Mouse (Mus musculus): ENCODE measurements at regions not wholly inside any gene's neighbourhood (a gene's known extent, or its start where the extent isn't known, plus 50 kb on each side); places are given as distances from the start of the nearest gene placed in this dataset.
A peak's percentile ranks its signal among the peaks of the same experiment; 100 is the strongest.

GRCm38 (mm10) chr5:106756937-106757371 lies 59.9 kb upstream of the Zfp644 start:
- Histone ChIP-seq H3K9ac (ENCODE audit: low read depth, low read length) (no peak overlapping the region), H3K4me1 (replicated peaks; ENCODE audit: insufficient read depth, low read length) (no peaks in the 10 kb centered on the region), H3K36me3 (ENCODE audit: insufficient read depth, low read length) (no peaks in the 10 kb centered on the region), H3K4me3 (replicated peaks; ENCODE audit: low read depth, low read length) (peak overlapping the region; percentile 10; the same call in 1 of the 2 replicates), H3K27ac (no peak overlapping the region), H3K4me2 (ENCODE audit: low read length) (peak overlapping the region; percentile 23), H3K27me3 (ENCODE audit: insufficient read depth, low read length) (peaks cover 11% of the 10 kb centered on the region; the same call in 1 of the 2 replicates), H3K9me3 (replicated peaks; ENCODE audit: low read length) (no peaks in the 10 kb centered on the region)
- 4% methylated on average over 10 of the region's 10 CpGs for WGBS
- no peak for TF ChIP-seq CTCF (IDR thresholded peaks at IDR 0.05; ENCODE audit: low read depth)
- ATAC-seq (replicated peaks; ENCODE audit: low FRiP score, low read depth) (no peak), DNase-seq (ENCODE audit: low spot score) (peak; percentile 44)

GRCm38 (mm10) chr5:106753289-106753688 lies 56.2 kb upstream of the Zfp644 start:
- whole genome bisulfite sequencing = 18% methylated on average over 1 of the region's 1 CpGs
- no peak for DNase-seq (ENCODE audit: low spot score)
- ATAC-seq (replicated peaks; ENCODE audit: low FRiP score, low read depth) = no peak

GRCm38 (mm10) chr5:106750168-106750567 lies 53.1 kb upstream of the Zfp644 start:
- no peak for ATAC-seq (replicated peaks; ENCODE audit: low FRiP score, low read depth)
- Histone ChIP-seq H3K27ac (no peak overlapping the region), H3K9ac (ENCODE audit: low read depth, low read length) (no peak overlapping the region), H3K4me2 (ENCODE audit: low read length) (no peak overlapping the region), H3K27me3 (ENCODE audit: insufficient read depth, low read length) (no peaks in the 10 kb centered on the region), H3K36me3 (ENCODE audit: insufficient read depth, low read length) (no peaks in the 10 kb centered on the region), H3K4me1 (replicated peaks; ENCODE audit: insufficient read depth, low read length) (no peaks in the 10 kb centered on the region), H3K9me3 (replicated peaks; ENCODE audit: low read length) (no peaks in the 10 kb centered on the region), H3K4me3 (replicated peaks; ENCODE audit: low read depth, low read length) (no peak overlapping the region)
- no peak for TF ChIP-seq CTCF (IDR thresholded peaks at IDR 0.05; ENCODE audit: low read depth)
- no peak for DNase-seq (ENCODE audit: low spot score)
- WGBS = 77% methylated on average over 2 of the region's 2 CpGs

More at GRCm38 (mm10) chr5:106753289-106753688, 56.2 kb upstream of the Zfp644 start:
- Histone ChIP-seq H3K9ac (ENCODE audit: low read depth, low read length) (no peak overlapping the region), H3K9me3 (replicated peaks; ENCODE audit: low read length) (no peaks in the 10 kb centered on the region), H3K27me3 (ENCODE audit: insufficient read depth, low read length) (peaks cover 11% of the 10 kb centered on the region; the same call in 1 of the 2 replicates), H3K27ac (no peak overlapping the region), H3K36me3 (ENCODE audit: insufficient read depth, low read length) (no peaks in the 10 kb centered on the region), H3K4me2 (ENCODE audit: low read length) (no peak overlapping the region), H3K4me3 (replicated peaks; ENCODE audit: low read depth, low read length) (no peak overlapping the region), H3K4me1 (replicated peaks; ENCODE audit: insufficient read depth, low read length) (no peaks in the 10 kb centered on the region)
- TF ChIP-seq CTCF (IDR thresholded peaks at IDR 0.05; ENCODE audit: low read depth) = no peak

- Histone ChIP-seq H3K27me3 (ENCODE audit: insufficient read depth, low read length) (no peaks in the 10 kb centered on the region), H3K4me2 (ENCODE audit: low read length) (no peak overlapping the region), H3K9me3 (replicated peaks; ENCODE audit: low read length) (no peaks in the 10 kb centered on the region), H3K27ac (no peak overlapping the region), H3K36me3 (ENCODE audit: insufficient read depth, low read length) (no peaks in the 10 kb centered on the region), H3K4me1 (replicated peaks; ENCODE audit: insufficient read depth, low read length) (no peaks in the 10 kb centered on the region), H3K9ac (ENCODE audit: low read depth, low read length) (no peak overlapping the region), H3K4me3 (replicated peaks; ENCODE audit: low read depth, low read length) (no peak overlapping the region)
- no peak for TF ChIP-seq CTCF (IDR thresholded peaks at IDR 0.05; ENCODE audit: low read depth)
- no peak for DNase-seq (ENCODE audit: low spot score)
- ATAC-seq (replicated peaks; ENCODE audit: low FRiP score, low read depth) = no peak
- 81% methylated on average over 12 of the region's 12 CpGs for WGBS
Observed at GRCm38 (mm10) chr5:106748527-106749138, 51.5 kb upstream of the Zfp644 start.
